Mouse (Mus musculus) CD4-positive, CD25-positive, alpha-beta regulatory T cell, adult 2 months (primary cell): Measurements from ENCODE around the gene Kank4.
"Not testable (repeated sequence)": the region's sequence is repeated elsewhere in the genome, so short reads cannot be mapped to it uniquely, and the experiment has no call there.

Source experiments
- DNase-seq: peaks from one replicate; pipeline ENCODE4 v3.0.0-alpha.2; 2012; ENCODE audit warnings: low read depth, low spot score

Gene Kank4

GRCm38 (mm10) chr4:98776721-98777427 is 40.5 kb downstream of the Kank4 start:
- DNase-seq, result no peak

DNA sequence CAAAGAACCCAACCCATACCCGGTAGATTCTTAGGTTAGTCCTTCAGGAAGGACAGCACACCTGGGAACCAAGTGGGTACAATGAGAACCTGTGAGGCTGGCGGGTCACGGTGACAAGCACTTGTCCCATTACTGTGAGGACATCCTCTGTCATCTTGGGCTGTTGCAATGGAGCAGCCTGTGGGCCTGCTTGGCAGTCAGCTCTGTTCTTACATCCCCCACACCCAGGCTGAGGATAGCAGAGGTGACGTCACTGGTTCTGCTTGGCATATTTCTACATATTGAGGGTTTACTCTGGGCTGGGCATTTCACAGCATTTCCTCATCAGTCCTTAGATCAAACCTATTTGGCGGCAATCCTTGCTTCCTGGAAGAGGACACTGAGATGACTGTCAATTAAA is 43.6 kb downstream of the Kank4 start:
- DNase-seq, result no peak

DNA sequence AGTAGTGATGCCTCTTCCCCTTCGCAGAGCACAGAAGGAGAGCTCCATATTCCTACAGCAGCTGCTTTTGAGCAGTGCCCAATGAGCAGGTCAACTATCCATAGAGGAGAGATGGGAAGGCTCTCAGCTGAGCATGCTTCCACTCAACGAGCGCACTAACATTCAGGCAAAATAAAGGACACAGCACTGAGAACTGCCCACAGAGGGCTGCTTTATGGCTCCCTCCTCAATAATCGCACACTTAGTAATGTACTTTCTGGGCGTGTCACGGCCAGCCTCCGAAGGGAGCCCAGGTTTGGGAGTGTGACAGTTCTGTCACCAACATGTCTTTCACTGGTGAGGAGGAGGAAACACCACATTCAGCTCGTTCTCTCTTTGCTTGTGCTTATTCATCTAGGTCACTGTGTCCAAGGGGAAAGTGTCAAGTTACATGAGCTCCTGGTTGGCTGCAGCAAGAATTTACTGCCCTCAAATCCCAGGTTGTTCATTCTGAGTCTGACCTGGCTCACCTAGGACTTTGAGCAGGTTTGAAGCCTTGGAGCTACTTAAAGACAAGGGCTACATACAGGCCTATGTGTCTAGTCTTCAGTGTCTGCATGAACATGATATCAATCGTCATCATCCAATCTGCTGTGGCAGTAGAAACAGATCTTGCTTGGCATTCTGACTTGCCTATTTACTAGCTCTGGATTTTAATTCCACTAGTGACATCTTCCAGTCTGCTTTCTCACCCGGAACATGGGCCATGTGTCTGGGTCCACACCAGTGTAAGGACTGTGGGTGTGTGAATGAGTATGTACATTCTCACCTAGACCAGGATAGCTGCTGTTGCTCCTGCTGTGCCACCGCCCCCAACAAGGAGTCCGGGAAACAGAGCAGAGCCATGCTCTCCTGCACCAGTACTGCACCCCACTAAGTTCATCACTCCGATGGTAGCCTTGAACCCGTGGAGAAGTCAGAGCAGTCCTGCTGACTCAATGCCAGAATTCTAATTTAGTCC is 49.9 kb downstream of the Kank4 start:
- DNase-seq, result no peak

DNA sequence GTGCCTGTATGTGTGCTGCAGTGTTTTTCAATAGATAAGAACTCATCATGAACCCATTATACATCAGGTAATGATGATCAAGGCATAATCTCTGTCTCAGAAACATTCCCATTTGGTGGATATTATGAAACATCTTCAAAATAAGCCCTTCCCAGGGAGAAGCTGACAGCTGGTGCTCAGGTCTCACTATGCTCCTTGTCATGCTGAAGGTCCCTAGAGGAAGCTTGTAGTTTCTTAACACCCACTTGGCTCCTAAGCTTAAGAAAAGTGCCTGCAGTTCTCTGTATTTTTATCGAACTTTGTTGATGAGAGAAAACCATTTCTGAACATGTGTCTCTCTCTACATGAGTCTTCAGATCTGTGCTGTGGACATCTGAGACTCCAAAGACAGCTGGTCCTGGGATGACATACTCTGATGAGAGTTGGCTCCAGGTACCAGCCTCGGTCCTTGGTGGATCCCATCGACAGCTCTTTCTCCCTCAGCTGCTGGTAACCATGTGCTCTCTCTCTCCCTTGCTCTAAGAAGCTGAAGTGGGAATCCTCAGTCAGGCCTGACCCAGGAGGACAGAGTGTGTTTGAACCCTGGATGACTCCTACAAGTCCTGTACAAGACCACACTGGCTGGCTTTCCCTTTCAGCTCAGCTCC is 58.3 kb downstream of the Kank4 start:
- no peak for DNase-seq

DNA sequence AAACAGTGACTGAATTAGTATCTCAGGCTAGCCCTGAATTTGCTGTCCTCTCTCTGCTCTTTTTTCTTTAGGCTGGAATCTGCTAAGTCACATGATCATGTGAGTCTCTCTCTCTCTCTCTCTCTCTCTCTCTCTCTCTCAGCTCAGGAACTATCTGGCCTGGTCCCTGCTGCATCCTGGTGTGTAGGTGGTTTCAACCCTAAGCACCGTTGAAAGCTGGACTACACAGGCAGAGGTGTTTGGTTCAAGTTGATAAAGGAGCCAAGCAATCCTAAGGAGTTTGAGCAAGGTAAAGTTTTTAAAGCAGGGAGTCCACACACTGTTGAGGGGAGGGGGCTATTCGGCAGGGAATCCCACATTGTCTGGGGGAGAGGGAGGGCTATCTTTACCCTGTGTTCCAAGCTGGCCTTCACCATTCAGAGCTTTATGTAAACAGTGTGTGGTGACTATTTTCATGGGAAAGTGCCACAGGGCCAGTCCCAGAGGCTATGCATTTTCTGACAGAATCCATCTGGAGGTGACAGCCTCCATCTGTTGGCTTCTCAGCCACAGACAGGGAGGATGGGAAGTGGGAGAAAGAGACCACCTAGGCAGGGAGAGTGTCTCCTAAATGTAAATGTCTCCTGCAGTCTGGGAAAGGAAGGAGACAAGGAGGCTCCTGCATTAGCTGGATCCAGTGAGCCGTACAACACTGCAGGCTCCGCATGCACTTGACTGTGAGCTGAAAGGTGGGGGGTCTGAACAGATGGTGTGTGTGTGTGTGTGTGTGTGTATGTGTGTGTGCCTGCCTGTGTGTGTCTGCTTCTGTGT is 59.1 kb downstream of the Kank4 start:
- DNase-seq, result no peak

GRCm38 (mm10) chr4:98756141-98756540 is 61.2 kb downstream of the Kank4 start:
- DNase-seq, result no peak

- DNase-seq, result no peak
Measured at GRCm38 (mm10) chr4:98754456-98754855, 62.9 kb downstream of the Kank4 start.

DNA sequence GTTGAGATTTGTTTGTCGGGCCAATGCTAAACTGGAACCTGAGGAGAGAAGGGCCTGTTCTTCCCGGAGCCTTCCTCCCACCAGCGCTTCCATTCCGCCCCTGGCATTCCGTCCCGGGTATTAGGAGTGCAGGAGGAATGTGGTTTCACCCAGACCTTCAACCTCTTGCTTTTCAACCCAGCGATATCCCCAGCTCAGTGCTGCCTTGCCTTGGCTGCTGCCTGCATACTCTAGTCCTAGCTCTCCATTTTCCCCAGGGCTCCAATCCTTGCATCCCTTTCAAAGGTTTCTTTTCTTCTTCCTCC is 73.5 kb downstream of the Kank4 start:
- DNase-seq, result no peak

DNA sequence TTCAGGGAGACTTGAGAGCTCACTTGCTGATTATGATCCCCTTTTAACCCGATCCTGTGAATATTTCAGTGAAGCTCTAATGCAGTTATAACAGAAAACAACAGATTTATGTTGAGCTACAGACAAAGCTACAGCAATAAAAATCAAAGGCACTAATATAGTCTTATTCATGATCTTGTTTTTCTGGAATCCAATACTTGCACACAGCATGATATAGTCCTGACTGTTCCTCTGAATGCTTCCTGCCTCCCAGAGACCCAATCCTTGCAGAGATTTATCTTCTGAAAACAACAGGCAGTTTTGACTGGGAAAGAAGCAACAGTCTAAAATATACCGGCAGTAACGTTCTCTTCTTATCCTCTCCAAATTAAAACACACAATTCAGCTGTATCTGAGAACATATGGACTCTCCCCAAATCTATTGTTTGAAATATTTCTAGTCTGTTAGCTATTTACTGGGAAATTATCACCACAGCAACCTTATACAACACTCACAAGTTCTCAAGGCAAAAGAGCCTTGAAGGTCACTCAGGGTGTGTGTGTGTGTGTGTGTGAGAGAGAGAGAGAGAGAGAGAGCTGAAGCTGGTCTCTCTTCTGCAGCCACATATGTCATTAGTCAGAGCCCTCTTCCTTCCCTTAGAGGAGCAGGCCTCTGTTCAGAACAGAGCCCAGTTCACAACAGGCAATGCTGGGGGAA is 74.0 kb downstream of the Kank4 start:
- DNase-seq, result no peak

GRCm38 (mm10) chr4:98739753-98740152 is 77.6 kb downstream of the Kank4 start:
- DNase-seq, result no peak

- no peak for DNase-seq
Measured at GRCm38 (mm10) chr4:98733660-98734059, 83.7 kb downstream of the Kank4 start.

DNA sequence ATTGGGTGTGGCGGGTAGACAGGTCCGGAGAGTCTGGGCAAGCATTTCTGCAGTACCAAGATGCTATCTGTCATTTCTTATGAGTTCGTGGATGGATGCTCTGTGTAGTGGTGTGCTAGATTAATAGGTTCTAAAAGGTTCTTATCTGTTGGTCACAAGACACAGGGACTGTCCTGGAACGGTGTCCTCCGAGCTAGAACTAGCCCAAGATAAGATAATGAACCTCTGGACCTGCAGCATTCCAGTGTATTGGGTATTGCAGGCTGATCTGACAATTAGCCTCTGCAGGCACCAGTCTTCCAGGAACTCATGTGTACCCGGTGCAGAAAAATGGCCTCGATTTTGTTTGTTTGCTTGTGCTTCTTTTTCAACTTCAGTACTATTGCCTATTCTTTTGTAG is 88.6 kb downstream of the Kank4 start:
- DNase-seq, result no peak

DNA sequence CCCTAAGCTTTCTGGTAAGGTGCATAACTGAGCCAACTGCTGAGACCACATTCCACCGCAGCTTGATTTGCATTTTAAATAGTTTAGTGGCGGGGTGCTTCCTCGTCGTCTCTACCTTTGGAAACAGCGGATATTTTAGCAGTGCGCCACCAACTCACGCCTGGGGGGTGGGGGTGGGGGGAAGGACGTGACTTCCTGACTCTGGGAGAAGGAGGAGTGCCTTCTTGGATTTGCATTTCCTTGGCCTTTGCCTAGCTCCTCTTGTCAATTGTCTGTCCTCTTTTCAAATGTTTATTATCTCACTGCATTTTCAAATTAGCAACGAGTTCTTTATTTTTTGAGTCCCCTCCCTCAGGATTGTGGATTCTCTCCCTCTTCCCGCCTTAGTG is 89.4 kb downstream of the Kank4 start:
- no peak for DNase-seq

- no peak for DNase-seq
Measured at GRCm38 (mm10) chr4:98727295-98727958, 89.9 kb downstream of the Kank4 start.

DNA sequence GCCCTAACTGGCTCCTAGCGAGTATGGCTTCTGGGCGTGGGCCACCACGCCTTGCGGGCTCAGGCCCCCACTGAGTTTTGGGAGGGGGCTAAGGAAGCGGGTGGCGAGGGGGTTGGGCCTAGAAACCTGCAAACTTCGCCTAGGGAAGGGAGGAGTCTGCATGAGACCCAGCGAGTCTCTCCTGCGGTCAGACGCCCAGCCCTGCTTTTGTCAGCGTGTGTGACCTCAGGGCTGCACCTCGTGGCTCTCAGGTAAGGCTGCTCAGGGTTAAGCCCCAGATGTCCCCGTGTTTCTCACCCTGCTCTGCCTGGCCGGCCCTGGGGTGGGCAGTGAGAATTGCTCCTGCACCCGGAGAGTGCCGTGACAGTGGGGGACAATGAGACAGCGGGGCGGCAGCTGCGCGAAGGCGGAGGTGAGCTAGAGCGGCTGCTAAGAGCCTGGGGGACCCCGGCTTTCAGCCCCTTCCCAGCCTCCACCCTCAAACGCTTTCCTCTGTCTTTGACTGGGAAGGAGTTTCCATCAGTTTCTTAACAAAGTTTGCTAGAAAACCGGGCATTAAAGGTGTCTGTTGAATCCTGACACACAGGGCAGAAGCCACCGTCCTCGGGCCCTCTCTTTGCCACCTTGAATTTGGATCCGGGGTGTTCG is 90.6 kb downstream of the Kank4 start, which contains the start of gene L1td1:
Gene L1td1, plus strand, starts transcription at position 145 of the 648 bp plus-strand sequence.
- DNase-seq, result no peak

DNA sequence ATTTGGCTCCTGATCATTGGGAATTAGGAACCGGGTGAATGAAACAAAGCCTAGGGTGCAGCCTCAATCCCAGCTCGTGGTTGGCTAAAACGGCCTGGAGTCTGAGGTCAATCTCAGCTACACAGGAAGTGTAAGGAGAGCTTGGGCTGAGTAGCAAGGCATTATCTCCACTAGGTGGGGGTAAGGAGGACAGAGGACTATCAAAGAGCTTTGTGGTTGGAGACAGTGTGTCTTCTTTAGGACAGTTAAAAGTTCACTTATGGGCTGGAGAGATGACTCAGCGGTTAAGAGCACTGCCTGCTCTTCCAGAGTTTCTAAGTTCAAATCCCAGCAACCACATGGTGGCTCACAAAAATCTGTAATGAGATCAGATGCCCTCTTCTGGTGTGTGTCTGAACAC is 91.9 kb downstream of the Kank4 start:
- no peak for DNase-seq

- DNase-seq, result not testable (repeated sequence)
Measured at GRCm38 (mm10) chr4:98724682-98725081, 92.7 kb downstream of the Kank4 start.

GRCm38 (mm10) chr4:98722454-98722853 is 94.9 kb downstream of the Kank4 start:
- DNase-seq, result peak; percentile 75

- DNase-seq, result no peak
Measured at GRCm38 (mm10) chr4:98718547-98718917, 98.8 kb downstream of the Kank4 start.
